Mouse (Mus musculus) cortical plate, adult 2 months (tissue): ENCODE data around the gene Golga4. TPM values are rescaled to one million over a fixed set of nuclear protein-coding genes. Genes with fewer than 3 reads are reported as not detected.

ENCODE experiments used
- H3K27ac ChIP-seq: fragments of 200-500 bp; 2 replicates; pipeline ENCODE4 v1.5.1; 2012; ENCODE audit warnings: low read length, control low read depth, inconsistent platforms; ENCODE audit not compliant: insufficient read depth
- H3K4me1 ChIP-seq: fragments of 200-500 bp; 2 replicates; pipeline ENCODE4 v1.6.1; 2011; ENCODE audit warnings: low read length; ENCODE audit not compliant: control insufficient read depth, insufficient read depth
- H3K4me3 ChIP-seq: fragments of 200-500 bp; 2 replicates; pipeline ENCODE4 v1.5.1; 2011; ENCODE audit warnings: mild to moderate bottlenecking, low read length, control low read depth; ENCODE audit not compliant: insufficient read depth
- CTCF ChIP-seq: fragments of 200-500 bp; IDR thresholded peaks from 2 replicates; pipeline ENCODE4 v1.5.1; 2011; ENCODE audit warnings: mild to moderate bottlenecking, control low read depth, low read length; ENCODE audit not compliant: insufficient read depth; ENCODE audit errors: extremely low read depth
- POLR2A ChIP-seq: fragments of 200-500 bp; IDR thresholded peaks from 2 replicates; pipeline ENCODE4 v1.6.1; 2011; ENCODE audit warnings: mild to moderate bottlenecking, low read length, control low read depth; ENCODE audit not compliant: insufficient read depth; ENCODE audit errors: extremely low read depth
- polyA plus RNA-seq: library from polyadenylated mRNA; depleted of rRNA; stranded (reverse); fragments of >200 nt; gene quantifications from 2 replicates; pipeline ENCODE4 v1.2.3, GENCODE M21; 2012; rRNA removed

Golga4 gene
- 60.2 and 67.1 TPM in 2 replicates for polyA plus RNA-seq

- Histone ChIP-seq H3K4me3 (peak within 1 kb of the TSS; percentile 74), H3K4me1 (peaks cover 11% of the 10 kb centered on the region), H3K27ac (0 out of 2 replicates have a peak within 1 kb of the TSS, but pooled peaks have one; percentile 62)
- no peak for TF ChIP-seq CTCF
- TF ChIP-seq POLR2A, result peak; percentile 42; the same call in 1 of the 2 replicates
Observed at GRCm38 (mm10) chr9:118506020-118506403, at the start of gene Golga4. TSS of gene Golga4 (plus strand) at chr9:118506267.

GRCm38 (mm10) chr9:118456405-118456804, 49.7 kb upstream of the Golga4 start:
- TF ChIP-seq POLR2A (no peak), CTCF (no peak)
- Histone ChIP-seq H3K4me3 (no peak overlapping the region), H3K4me1 (no peaks in the 10 kb centered on the region), H3K27ac (no peak overlapping the region)

GRCm38 (mm10) chr9:118458039-118458438, 48.0 kb upstream of the Golga4 start:
- no peak overlapping the region for H3K27ac ChIP-seq
- TF ChIP-seq CTCF, result no peak
- no peak for TF ChIP-seq POLR2A
- H3K4me1 ChIP-seq, result no peaks in the 10 kb centered on the region
- no peak overlapping the region for H3K4me3 ChIP-seq

- Histone ChIP-seq H3K27ac (no peak overlapping the region), H3K4me1 (no peaks in the 10 kb centered on the region), H3K4me3 (no peak overlapping the region)
- TF ChIP-seq POLR2A (no peak), CTCF (no peak)
Observed at GRCm38 (mm10) chr9:118464031-118464430, 42.0 kb upstream of the Golga4 start.

GRCm38 (mm10) chr9:118468301-118468700, 37.8 kb upstream of the Golga4 start:
- no peaks in the 10 kb centered on the region for H3K4me1 ChIP-seq
- no peak overlapping the region for H3K4me3 ChIP-seq
- H3K27ac ChIP-seq, result no peak overlapping the region
- TF ChIP-seq CTCF (no peak), POLR2A (no peak)

- H3K4me3 ChIP-seq, result no peak overlapping the region
- TF ChIP-seq CTCF (no peak), POLR2A (no peak)
- H3K27ac ChIP-seq, result no peak overlapping the region
- no peaks in the 10 kb centered on the region for H3K4me1 ChIP-seq
Observed at GRCm38 (mm10) chr9:118469272-118469671, 36.8 kb upstream of the Golga4 start.

GRCm38 (mm10) chr9:118471296-118471695, 34.8 kb upstream of the Golga4 start:
- TF ChIP-seq POLR2A, result no peak
- TF ChIP-seq CTCF, result no peak
- no peak overlapping the region for H3K27ac ChIP-seq
- H3K4me1 ChIP-seq, result no peaks in the 10 kb centered on the region
- H3K4me3 ChIP-seq, result no peak overlapping the region

GRCm38 (mm10) chr9:118476211-118476765, 29.8 kb upstream of the Golga4 start:
- H3K27ac ChIP-seq, result no peak overlapping the region
- TF ChIP-seq CTCF (no peak), POLR2A (no peak)
- no peaks in the 10 kb centered on the region for H3K4me1 ChIP-seq
- H3K4me3 ChIP-seq, result no peak overlapping the region

GRCm38 (mm10) chr9:118476766-118477271, 29.2 kb upstream of the Golga4 start:
- no peaks in the 10 kb centered on the region for H3K4me1 ChIP-seq
- no peak for TF ChIP-seq POLR2A
- TF ChIP-seq CTCF, result no peak
- no peak overlapping the region for H3K4me3 ChIP-seq
- no peak overlapping the region for H3K27ac ChIP-seq

- TF ChIP-seq POLR2A, result no peak
- no peak for TF ChIP-seq CTCF
- Histone ChIP-seq H3K27ac (no peak overlapping the region), H3K4me3 (no peak overlapping the region), H3K4me1 (no peaks in the 10 kb centered on the region)
Observed at GRCm38 (mm10) chr9:118477281-118477931, 28.7 kb upstream of the Golga4 start.
